Mouse (Mus musculus) lung, adult 2 months (tissue): ENCODE results near the gene Txk. TPM values are rescaled to one million over a fixed set of nuclear protein-coding genes. Genes with fewer than 3 reads are reported as not detected.

Experiments
- DNase-seq: peaks from one replicate; pipeline ENCODE4 v3.0.0; 2022
- H3K4me1 ChIP-seq: fragments of 200-500 bp; 2 replicates; pipeline ENCODE4 v1.6.1; 2011; ENCODE audit warnings: low read length; ENCODE audit not compliant: control insufficient read depth, insufficient read depth
- H3K4me3 ChIP-seq: fragments of 200-500 bp; replicated peaks from 2 replicates; pipeline ENCODE3; 2011; ENCODE audit warnings: low read depth, mild to moderate bottlenecking, control low read depth, low read length; ENCODE audit errors: extremely low read depth
- CTCF ChIP-seq: fragments of 200-500 bp; IDR thresholded peaks from 2 replicates; pipeline ENCODE4 v1.5.1; 2011; ENCODE audit warnings: mild to moderate bottlenecking, low read length, control low read depth; ENCODE audit not compliant: insufficient read depth
- POLR2A ChIP-seq: fragments of 200-500 bp; IDR thresholded peaks from 2 replicates; pipeline ENCODE4 v1.6.1; 2011; ENCODE audit warnings: low read depth, mild to moderate bottlenecking, control low read depth, low read length, borderline replicate concordance; ENCODE audit errors: extremely low read depth
- WGBS: fragments of 180-500 bp; shearing (Covaris S2); methylation state at CpG from one replicate; pipeline ENCODE4 v1.1.7; 2018; 5-methylcytosine and 5-hydroxymethylcytosine counted together
- polyA plus RNA-seq: library from polyadenylated mRNA; depleted of rRNA; stranded (reverse); fragments of >200 nt; gene quantifications from 2 replicates; pipeline ENCODE4 v1.2.3, GENCODE M21; 2012

Txk gene
- polyA plus RNA-seq, 1 experiment, result 0.75 TPM

GRCm38 (mm10) chr5:72668351-72668750 is 84.2 kb downstream of the Txk start:
- H3K4me1 ChIP-seq, result no peaks in the 10 kb centered on the region
- TF ChIP-seq POLR2A (no peak), CTCF (no peak)
- H3K4me3 ChIP-seq, result no peak overlapping the region
- no peak for DNase-seq
- WGBS, result 78% methylated on average over 9 of the region's 9 CpGs

DNA sequence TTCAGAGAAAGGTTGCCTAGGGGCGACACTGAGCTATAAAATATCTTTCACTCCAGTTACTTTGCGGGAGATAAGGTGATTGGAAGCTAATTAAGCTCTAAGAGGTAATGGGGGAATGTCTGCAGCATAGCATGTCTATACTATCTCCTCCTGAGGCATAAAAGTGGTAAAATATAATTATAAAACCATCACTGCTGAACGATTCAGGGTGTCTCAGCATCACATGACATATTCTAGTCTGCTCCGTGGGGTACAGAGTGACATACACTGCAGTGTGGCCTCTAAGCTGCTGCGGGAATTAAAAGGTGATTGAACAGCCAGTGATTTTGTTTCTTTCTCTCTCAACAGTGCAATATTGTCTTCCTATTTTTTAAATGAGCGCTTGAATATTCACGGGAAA is 86.1 kb downstream of the Txk start:
- no peaks in the 10 kb centered on the region for H3K4me1 ChIP-seq
- H3K4me3 ChIP-seq, result no peak overlapping the region
- 82% methylated on average over 7 of the region's 7 CpGs for WGBS
- DNase-seq, result no peak
- TF ChIP-seq POLR2A (no peak), CTCF (no peak)

GRCm38 (mm10) chr5:72665281-72665680 is 87.3 kb downstream of the Txk start:
- Histone ChIP-seq H3K4me3 (no peak overlapping the region), H3K4me1 (no peaks in the 10 kb centered on the region)
- peak; percentile 60; the same call in 1 of the 2 replicates for TF ChIP-seq CTCF
- no peak for TF ChIP-seq POLR2A
- WGBS, result 26% methylated on average over 5 of the region's 5 CpGs
- peak; percentile 58 for DNase-seq

- no peak for DNase-seq
- no peak for TF ChIP-seq POLR2A
- no peak for TF ChIP-seq CTCF
- Histone ChIP-seq H3K4me1 (no peaks in the 10 kb centered on the region), H3K4me3 (no peak overlapping the region)
- WGBS, result 42% methylated on average over 3 of the region's 3 CpGs
Observed at GRCm38 (mm10) chr5:72664854-72665253, 87.7 kb downstream of the Txk start.

DNA sequence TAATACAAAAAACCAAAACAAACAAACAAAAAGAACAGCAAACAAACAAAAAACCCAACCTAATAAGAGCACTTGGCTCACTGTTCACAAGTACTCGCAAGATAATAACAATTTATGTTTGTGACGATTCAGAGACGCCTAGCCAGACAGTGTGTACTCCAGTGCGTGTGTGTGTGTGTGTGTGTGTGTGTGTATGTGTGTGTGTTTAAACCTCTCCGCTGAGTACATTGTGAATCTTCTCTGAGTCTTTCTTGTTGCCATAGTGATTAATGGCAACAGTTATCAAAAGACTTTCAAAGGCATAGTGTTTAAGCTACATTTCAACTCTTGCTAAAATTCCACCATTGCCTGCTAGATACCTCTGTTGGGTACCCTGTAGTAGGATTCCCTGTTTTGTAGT is 88.5 kb downstream of the Txk start:
- no peak overlapping the region for H3K4me3 ChIP-seq
- WGBS, result 74% methylated on average over 5 of the region's 5 CpGs
- TF ChIP-seq POLR2A (no peak), CTCF (no peak)
- no peak for DNase-seq
- no peaks in the 10 kb centered on the region for H3K4me1 ChIP-seq

- no peak for DNase-seq
- no peaks in the 10 kb centered on the region for H3K4me1 ChIP-seq
- WGBS, result 62% methylated on average over 6 of the region's 6 CpGs
- no peak overlapping the region for H3K4me3 ChIP-seq
- TF ChIP-seq CTCF (no peak), POLR2A (no peak)
Observed at GRCm38 (mm10) chr5:72661051-72661781, 91.4 kb downstream of the Txk start.

GRCm38 (mm10) chr5:72658375-72658774 is 94.2 kb downstream of the Txk start:
- TF ChIP-seq POLR2A (no peak), CTCF (no peak)
- Histone ChIP-seq H3K4me3 (no peak overlapping the region), H3K4me1 (no peaks in the 10 kb centered on the region)
- WGBS, result 59% methylated on average over 13 of the region's 13 CpGs
- no peak for DNase-seq

- WGBS, result 55% methylated on average over 7 of the region's 7 CpGs
- DNase-seq, result no peak
- TF ChIP-seq POLR2A (no peak), CTCF (no peak)
- no peaks in the 10 kb centered on the region for H3K4me1 ChIP-seq
- H3K4me3 ChIP-seq, result no peak overlapping the region
Observed at GRCm38 (mm10) chr5:72656270-72656791, 96.2 kb downstream of the Txk start.

- no peak for DNase-seq
- Histone ChIP-seq H3K4me1 (no peaks in the 10 kb centered on the region), H3K4me3 (no peak overlapping the region)
- 53% methylated on average over 10 of the region's 10 CpGs for WGBS
- TF ChIP-seq POLR2A (no peak), CTCF (no peak)
Observed at GRCm38 (mm10) chr5:72653068-72653674, 99.4 kb downstream of the Txk start.

- no peak for DNase-seq
- no peak overlapping the region for H3K4me3 ChIP-seq
- H3K4me1 ChIP-seq, result no peaks in the 10 kb centered on the region
- no peak for TF ChIP-seq POLR2A
- TF ChIP-seq CTCF, result no peak
- WGBS, result 72% methylated on average over 9 of the region's 9 CpGs
Observed at GRCm38 (mm10) chr5:72648987-72649735, 103.4 kb downstream of the Txk start.
